Mouse (Mus musculus) adrenal gland, adult 8-10 months (tissue): ENCODE data around the gene Trem2. TPM values are rescaled to one million over a fixed set of nuclear protein-coding genes. Genes with fewer than 3 reads are reported as not detected.
A peak's percentile ranks its signal among the peaks of the same experiment; 100 is the strongest.
"Not testable (repeated sequence)": the region's sequence is repeated elsewhere in the genome, so short reads cannot be mapped to it uniquely, and the experiment has no call there.

Experiments used
- DNase-seq: peaks from one replicate; pipeline ENCODE4 v3.0.0; 2022
- total RNA-seq, 4 experiments: library from RNA; stranded (reverse); gene quantifications; 2 replicates each; pipeline ENCODE4 v1.2.4; 2022

The Trem2 gene
- total RNA-seq, 4 experiments from 2014 or later: 5.5 to 22.1 (median 14.4) TPM

DNA sequence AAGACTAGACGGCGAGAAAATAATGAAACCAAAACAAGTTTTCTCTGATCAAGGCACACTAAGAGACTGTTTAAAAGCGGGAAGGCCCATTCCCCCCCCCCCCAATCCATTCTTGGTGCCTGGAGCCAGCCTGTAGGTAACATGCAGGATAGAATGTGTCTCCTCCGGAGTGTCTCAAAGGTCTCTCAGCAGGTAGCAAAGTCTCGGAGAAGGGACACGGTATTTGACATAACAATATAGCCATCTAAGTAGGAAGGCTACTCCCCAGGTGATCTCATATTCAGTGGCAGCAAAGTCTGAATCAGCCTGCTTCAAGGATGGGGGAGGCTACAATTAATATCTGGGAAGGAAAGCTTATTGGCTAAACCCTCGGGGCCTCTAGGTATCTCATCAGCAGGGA is 6.8 kb downstream of the Trem2 start:
- not testable (repeated sequence) for DNase-seq

GRCm38 (mm10) chr17:48355822-48356221 is 9.6 kb downstream of the Trem2 start:
- DNase-seq: peak; percentile 25

- no peak for DNase-seq
These were observed 11.7 kb downstream of the Trem2 start for GRCm38 (mm10) chr17:48357892-48358291.

DNA sequence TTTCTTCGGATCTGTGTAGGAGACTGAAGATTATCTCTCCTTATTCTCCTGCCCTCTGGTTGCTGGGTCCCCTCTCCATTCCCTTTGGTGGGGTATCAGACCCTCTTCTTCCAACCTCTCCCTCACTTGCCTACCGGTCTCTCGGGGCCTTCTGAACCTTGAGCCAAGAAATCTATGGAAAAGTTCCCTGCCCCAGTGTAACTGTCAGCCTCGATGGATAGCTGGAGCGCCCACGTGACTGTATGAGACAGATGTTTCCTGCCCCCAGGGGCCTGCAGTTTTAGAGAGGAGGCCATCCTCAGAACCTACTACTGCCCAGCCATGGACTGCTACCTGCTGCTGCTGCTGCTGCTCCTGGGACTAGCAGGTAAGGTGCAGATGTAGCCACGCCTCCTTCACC is 13.4 kb downstream of the Trem2 start, which contains the start of gene Treml1:
Gene Treml1, plus strand, starts transcription at position 301 of the 400 bp plus-strand sequence.
- no peak for DNase-seq

DNA sequence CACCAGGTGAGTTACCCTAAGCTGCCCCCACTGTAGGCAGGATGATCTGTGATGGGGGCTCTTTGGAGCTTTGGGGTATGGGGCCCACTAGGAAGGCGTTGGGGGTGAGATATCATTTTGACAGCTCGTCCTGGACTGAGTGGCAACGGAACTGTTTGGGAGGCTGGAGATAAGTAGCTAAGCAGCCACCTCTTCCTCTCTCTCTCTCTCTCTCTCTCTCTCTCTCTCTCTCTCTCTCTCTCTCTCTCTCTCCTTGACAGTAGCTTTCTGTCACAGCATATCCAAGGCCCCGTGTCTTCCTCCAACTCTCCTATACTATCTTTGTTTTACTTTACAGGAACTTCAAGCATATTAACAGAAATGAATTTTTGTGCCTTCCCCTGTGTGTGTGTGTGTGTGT is 14.3 kb downstream of the Trem2 start:
- DNase-seq: no peak

DNA sequence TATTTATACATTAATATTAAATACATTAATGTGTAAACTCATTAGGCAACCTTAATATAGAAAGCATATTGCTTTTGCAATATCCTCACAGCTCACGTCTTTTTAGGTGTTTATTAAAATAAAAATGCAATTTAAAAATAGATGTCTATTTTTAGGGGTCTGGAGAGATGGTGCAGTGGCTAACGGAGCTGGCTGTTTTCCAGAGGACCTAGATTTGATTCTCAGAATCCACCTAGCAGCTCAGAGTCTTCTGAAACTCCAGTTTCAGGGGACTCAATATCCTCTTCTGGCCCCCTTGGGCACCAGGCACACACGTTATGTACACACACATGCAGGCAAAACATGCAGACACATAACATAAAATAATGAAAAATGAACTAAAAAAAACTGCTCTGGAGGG is 16.1 kb downstream of the Trem2 start:
- DNase-seq: no peak

DNA sequence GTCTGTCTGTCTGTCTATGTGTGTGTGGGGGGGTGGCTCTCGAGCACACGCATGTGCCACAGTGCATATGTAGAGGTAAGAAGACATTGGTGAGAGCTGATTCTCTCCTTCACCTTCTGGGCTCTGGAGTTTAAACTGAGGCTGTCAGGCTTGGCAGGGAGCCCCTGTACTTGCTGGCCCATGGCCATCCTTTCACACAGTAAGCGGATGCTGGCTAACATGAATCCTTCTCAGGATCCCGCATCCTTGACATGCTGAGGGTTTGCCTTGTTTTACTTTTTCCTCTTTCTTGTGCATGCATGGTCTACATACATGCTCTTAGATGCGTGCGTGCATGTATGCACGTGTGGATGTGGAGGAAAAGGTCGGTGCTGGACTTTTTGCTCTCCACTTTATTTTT is 16.8 kb downstream of the Trem2 start:
- DNase-seq: no peak

- DNase-seq: no peak
These were observed 17.3 kb downstream of the Trem2 start for GRCm38 (mm10) chr17:48363421-48363965.

- no peak for DNase-seq
These were observed 19.4 kb downstream of the Trem2 start for GRCm38 (mm10) chr17:48365511-48366155.

GRCm38 (mm10) chr17:48366806-48367205 is 20.6 kb downstream of the Trem2 start:
- no peak for DNase-seq

GRCm38 (mm10) chr17:48371621-48372020 is 25.4 kb downstream of the Trem2 start:
- no peak for DNase-seq

GRCm38 (mm10) chr17:48372987-48373386 is 26.8 kb downstream of the Trem2 start:
- no peak for DNase-seq

DNA sequence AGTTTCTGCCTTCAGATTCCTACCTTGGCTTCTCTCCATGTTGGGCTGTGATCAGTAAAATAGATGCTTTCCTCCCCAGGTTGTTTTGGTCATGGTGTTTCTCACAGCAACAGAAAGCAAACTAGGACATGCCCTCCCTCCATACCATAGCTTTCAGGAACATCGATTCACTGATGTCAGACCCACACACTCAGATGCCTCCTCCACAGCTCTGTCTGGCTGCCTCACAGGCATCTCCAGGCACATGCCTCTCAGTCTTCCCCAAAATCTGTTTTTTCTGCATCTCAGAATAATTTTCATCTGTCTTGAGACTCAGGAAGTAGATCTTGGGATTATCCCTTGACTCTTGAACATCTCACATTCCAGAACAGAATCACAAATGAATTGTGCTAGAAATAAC is 29.9 kb downstream of the Trem2 start:
- no peak for DNase-seq

GRCm38 (mm10) chr17:48379050-48379449 is 32.8 kb downstream of the Trem2 start:
- DNase-seq: no peak

DNA sequence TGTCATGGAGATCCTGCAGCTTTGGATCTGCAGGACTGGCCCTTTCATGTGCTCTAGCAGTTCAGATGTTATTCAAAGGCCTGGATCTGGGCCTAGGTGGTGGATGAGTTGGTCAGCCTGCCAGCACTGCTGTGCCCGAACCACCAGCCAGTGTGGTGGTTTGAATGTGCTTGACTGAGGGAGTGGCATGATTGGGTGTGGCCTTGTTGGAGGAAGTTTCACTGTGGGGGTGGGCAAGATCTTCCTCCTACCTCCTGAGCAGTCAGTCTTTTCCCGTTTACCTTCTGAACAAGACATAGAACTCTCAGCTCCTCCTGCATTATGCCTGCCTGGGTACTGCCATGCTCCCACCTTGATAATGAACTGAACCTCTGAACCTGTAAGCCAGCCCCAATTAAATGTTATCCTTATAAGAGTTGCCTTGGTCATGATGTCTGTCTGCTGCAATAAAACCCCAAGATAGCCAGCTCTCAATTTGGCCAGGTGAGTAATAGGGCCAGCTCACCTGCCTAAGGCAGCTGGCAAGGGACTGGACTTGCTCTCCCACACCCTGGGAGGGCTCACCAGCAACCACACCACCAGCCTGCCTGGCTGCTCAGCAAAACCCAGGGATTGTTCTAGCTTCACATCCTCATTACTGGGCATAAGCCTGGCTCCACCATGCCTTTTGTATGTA is 39.7 kb downstream of the Trem2 start:
- no peak for DNase-seq

GRCm38 (mm10) chr17:48388666-48389065 is 42.5 kb downstream of the Trem2 start:
- no peak for DNase-seq

DNA sequence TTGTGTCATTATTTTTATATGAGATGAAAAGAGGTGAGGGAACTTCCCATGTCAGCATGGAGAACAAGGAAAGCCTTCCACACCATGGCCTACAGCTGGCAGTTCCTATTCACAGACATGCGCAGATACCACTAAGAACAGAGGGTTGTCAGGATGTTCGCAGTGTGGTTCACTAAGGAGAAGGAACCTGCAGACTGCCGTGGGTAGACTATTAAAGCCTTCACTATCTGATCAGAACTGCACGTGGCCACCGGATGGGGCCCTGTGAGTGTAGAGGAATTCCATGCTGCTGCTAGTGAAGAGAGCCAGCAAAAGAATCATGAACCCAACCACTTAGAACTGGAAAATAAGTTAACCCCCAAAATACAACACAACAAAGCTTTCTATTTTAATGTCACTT is 43.2 kb downstream of the Trem2 start:
- DNase-seq: no peak

- no peak for DNase-seq
These were observed 45.2 kb downstream of the Trem2 start for GRCm38 (mm10) chr17:48391446-48391845.

DNA sequence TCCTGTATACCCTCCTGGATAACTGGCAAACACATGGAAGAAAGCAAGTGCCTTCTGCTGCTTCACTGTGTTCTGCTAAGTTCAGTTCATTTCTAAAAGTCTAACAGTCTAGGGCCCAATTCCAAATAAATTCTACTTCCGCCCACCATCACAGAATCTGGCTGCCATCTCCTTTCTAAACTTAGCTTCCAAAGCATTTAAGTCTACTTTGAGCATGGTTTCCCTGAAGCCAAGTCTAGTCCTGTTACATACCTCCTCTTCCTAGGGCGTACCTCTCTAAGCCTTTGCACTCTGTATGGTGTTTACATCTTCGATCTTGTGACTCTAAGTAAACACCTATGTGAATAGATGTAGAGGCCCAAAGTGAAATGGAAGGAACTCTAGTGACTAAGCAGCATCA is 46.4 kb downstream of the Trem2 start:
- no peak for DNase-seq

GRCm38 (mm10) chr17:48401710-48402109 is 55.5 kb downstream of the Trem2 start:
- DNase-seq: no peak

GRCm38 (mm10) chr17:48402751-48403150 is 56.5 kb downstream of the Trem2 start:
- no peak for DNase-seq
